Mouse (Mus musculus) liver, embryonic 14.5 days (tissue): ENCODE measurements around the gene Olfr1043.

Source experiments
- CTCF ChIP-seq: IDR thresholded peaks from 2 replicates; pipeline ENCODE4 v1.5.1; 2016; ENCODE audit warnings: antibody characterized with exemption, low read depth, control low read depth
- EP300 ChIP-seq: IDR thresholded peaks from 2 replicates; pipeline ENCODE4 v1.6.1; 2016; ENCODE audit warnings: antibody characterized with exemption, low read depth

DNA sequence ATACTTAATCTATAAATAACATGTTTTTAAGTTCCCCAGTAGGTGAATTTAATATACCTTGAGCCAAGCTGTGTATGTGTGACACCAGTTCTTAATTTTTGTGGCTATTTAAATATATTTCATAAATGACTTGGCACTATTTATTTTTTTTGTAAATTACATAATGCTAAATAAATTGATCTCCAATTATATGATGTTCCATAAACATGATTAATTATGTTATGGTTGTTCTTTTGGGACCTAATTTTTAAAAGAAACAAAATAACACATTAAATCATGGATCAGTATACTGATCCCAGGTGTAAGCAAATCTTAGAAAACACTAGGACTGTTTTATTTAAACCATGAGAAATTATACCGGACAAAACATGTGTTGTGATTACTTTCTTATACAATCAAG is 31.5 kb downstream of the Olfr1043 start, which contains the start of gene Olfr1039:
- TF ChIP-seq EP300 (no peak), CTCF (no peak)
